Mouse (Mus musculus) CH12.LX (cell line): ENCODE measurements around the gene Itgav.

ENCODE experiments used
- CTCF ChIP-seq, 2 experiments: IDR thresholded peaks in 1 of 2; conservative IDR thresholded peaks in 1 of 2; 2 replicates each; pipeline ENCODE4 v1.5.1; 2011 to 2012; ENCODE audit warnings: low read depth in 2 of 2, low read length in 2 of 2, improper control_type of control experiment in 1 of 2, inconsistent platforms in 1 of 2, mild to moderate bottlenecking in 1 of 2, moderate library complexity in 1 of 2
- HCFC1 ChIP-seq: IDR thresholded peaks from 2 replicates; pipeline ENCODE4 v1.6.1; 2012; ENCODE audit warnings: low read depth, mild to moderate bottlenecking, inconsistent platforms, low read length, improper control_type of control experiment
- JUND ChIP-seq: conservative IDR thresholded peaks from 2 replicates; pipeline ENCODE4 v1.6.1; 2011; ENCODE audit warnings: low read depth, low read length, improper control_type of control experiment
- MYC ChIP-seq: IDR thresholded peaks from 2 replicates; pipeline ENCODE4 v1.6.1; 2011; ENCODE audit warnings: low read depth, mild to moderate bottlenecking, improper control_type of control experiment, low read length
- PAX5 ChIP-seq: IDR thresholded peaks from 2 replicates; pipeline ENCODE4 v1.6.1; 2012; ENCODE audit warnings: low read length, inconsistent platforms, mixed read lengths
- POLR2A ChIP-seq: IDR thresholded peaks from 2 replicates; pipeline ENCODE4 v1.6.1; 2011; ENCODE audit warnings: low read depth, mild to moderate bottlenecking, improper control_type of control experiment, low read length
- ZKSCAN1 ChIP-seq: IDR thresholded peaks from 2 replicates; pipeline ENCODE4 v1.6.1; 2012; ENCODE audit warnings: low read depth, inconsistent platforms, low read length, improper control_type of control experiment, borderline replicate concordance
- ZNF384 ChIP-seq: IDR thresholded peaks from 2 replicates; pipeline ENCODE4 v1.6.1; 2012; ENCODE audit warnings: low read depth, low read length, improper control_type of control experiment, inconsistent platforms

GRCm38 (mm10) chr2:83698484-83698883 lies 25.7 kb upstream of the Itgav start:
- no peak for TF ChIP-seq ZNF384
- TF ChIP-seq CTCF (conservative IDR thresholded peaks at IDR 0.05 in 1 of 2, IDR thresholded peaks at IDR 0.05 in 1 of 2; ENCODE audit: low read depth in 2 of 2, low read length in 2 of 2), result peak in 1 of 2 experiments; percentile 61; a peak in 2 of 4 replicates
- no peak for TF ChIP-seq HCFC1
- TF ChIP-seq JUND, result no peak
- no peak for TF ChIP-seq ZKSCAN1
- no peak for TF ChIP-seq POLR2A
- TF ChIP-seq MYC, result no peak
- no peak for TF ChIP-seq PAX5
